Mouse (Mus musculus) forebrain, embryonic 14.5 days (tissue): ENCODE data around the gene Sbno2. TPM values are rescaled to one million over a fixed set of nuclear protein-coding genes. Genes with fewer than 3 reads are reported as not detected.

Experiments used
- ATAC-seq: fragments of 200-750 bp; cut with Nextera tagmentation; 2 replicates; pipeline ENCODE4 v1.8.0; 2017; ENCODE audit warnings: mild to moderate bottlenecking, moderate library complexity
- DNase-seq: peaks from one replicate; pipeline ENCODE4 v3.0.0-alpha.2; 2015; ENCODE audit warnings: low spot score
- H3K27ac ChIP-seq: fragments of 300-500 bp; sonication (generic); 2 replicates; pipeline ENCODE4 v1.5.1; 2014; ENCODE audit warnings: low read depth, mild to moderate bottlenecking, control low read depth, low read length, moderate library complexity
- H3K27me3 ChIP-seq: fragments of 300-500 bp; sonication (generic); replicated peaks from 2 replicates; pipeline ENCODE4 v1.6.1; 2014; ENCODE audit warnings: low read length, control low read depth, mixed read lengths; ENCODE audit not compliant: control insufficient read depth, insufficient read depth
- H3K36me3 ChIP-seq: fragments of 300-500 bp; sonication (generic); 2 replicates; pipeline ENCODE4 v1.6.1; 2014; ENCODE audit warnings: low read length, control low read depth; ENCODE audit not compliant: control insufficient read depth, insufficient read depth
- H3K4me1 ChIP-seq: fragments of 300-500 bp; sonication (generic); 2 replicates; pipeline ENCODE4 v1.6.1; 2014; ENCODE audit warnings: antibody characterized with exemption, low read length, control low read depth; ENCODE audit not compliant: control insufficient read depth, insufficient read depth
- H3K4me2 ChIP-seq: fragments of 300-500 bp; sonication (generic); 2 replicates; pipeline ENCODE4 v1.6.1; 2014; ENCODE audit warnings: mild to moderate bottlenecking, control low read depth, low read length
- H3K4me3 ChIP-seq: fragments of 300-500 bp; sonication (generic); 2 replicates; pipeline ENCODE4 v1.5.1; 2014; ENCODE audit warnings: low read depth, low read length, control low read depth
- H3K9ac ChIP-seq: fragments of 300-500 bp; sonication (generic); 2 replicates; pipeline ENCODE4 v1.6.1; 2014; ENCODE audit warnings: mild to moderate bottlenecking, low read length, control low read depth, moderate library complexity
- H3K9me3 ChIP-seq: fragments of 300-500 bp; sonication (generic); replicated peaks from 2 replicates; pipeline ENCODE4 v1.6.1; 2016; ENCODE audit warnings: low read length, control low read depth, mixed read lengths; ENCODE audit not compliant: control insufficient read depth
- WGBS: fragments of 180-500 bp; shearing (Covaris S2); extraction: QIAGEN DNeasy Blood & Tissue Kit; methylation state at CpG from one replicate; pipeline ENCODE4 v1.1.7; 2014; 5-methylcytosine and 5-hydroxymethylcytosine counted together
- polyA plus RNA-seq: library from polyadenylated mRNA; unstranded; fragments of >200 nt; fragmentation: Nextera tagmentation; extraction: Ambion mirVana; gene quantifications from 2 replicates; pipeline ENCODE4 v1.2.1, GENCODE M21; 2014

The Sbno2 gene
- polyA plus RNA-seq, 1 experiment from 2014 or later = 8.1 TPM

- under 1% methylated on average over 81 of the region's 94 CpGs for WGBS
- H3K27me3 ChIP-seq = 0 out of 2 replicates have a peak, but pooled peaks cover 5% of the 10 kb centered on the region
- DNase-seq (peak; percentile 77), ATAC-seq (peak; percentile 5)
- peaks cover 24% of the 10 kb centered on the region for H3K4me1 ChIP-seq
- H3K9ac ChIP-seq = peak within 1 kb of the TSS; percentile 93
- H3K4me3 ChIP-seq = peak within 1 kb of the TSS; percentile 83
- no peaks in the 10 kb centered on the region for H3K9me3 ChIP-seq
- H3K4me2 ChIP-seq = peak within 1 kb of the TSS; percentile 95
- H3K27ac ChIP-seq = peak within 1 kb of the TSS; percentile 93
- H3K36me3 ChIP-seq = peaks cover 27% of the 10 kb centered on the region
Observed at GRCm38 (mm10) chr10:80138553-80139438, 33.4 kb upstream of the Sbno2 start, which contains the start of gene Atp5d. Atp5d (plus strand) TSS chr10:80138632.

DNA sequence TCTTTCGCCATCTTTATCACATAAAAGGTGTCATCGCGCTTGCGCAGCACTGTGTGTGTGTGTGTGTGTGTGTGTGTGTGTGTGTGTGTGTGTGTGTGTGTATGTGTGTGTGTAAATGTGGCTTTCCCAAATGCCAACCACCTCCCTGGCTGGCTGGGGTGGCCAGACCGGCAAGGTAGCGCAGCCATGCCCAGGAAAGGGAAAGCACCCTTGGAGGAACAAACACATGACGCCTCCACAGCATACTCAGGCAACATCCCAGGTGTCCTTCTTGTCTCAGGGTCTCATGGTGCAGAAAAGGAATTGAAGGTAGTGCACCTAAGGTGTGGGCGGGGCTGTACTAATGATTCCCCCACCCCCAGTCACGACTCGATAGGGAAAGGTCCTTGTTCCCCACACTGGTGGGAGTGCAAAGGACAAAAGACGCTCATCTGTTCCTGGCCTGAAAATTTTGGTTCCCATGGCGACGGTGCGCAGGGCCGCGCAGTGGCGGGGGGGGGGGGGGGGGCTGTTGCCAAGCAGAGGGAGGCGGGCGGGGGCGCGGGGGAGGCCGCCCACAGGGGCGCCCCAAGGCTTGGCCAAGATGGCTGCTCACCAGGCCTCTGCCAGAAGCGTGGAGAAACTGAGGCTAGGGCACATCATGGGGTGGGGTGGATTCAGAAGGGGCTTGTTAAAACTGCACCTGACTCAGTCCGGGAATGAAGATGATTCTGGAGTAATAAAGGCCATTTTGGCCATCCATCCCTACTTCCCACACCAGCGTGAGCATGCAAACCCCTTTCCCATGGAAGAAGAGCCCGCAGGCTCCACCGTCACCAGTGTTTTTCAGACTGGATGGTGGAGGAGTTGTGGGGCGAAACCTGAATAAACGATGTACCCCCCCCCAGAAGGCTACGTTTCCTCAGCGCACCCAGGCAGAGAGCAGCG is 32.5 kb upstream of the Sbno2 start:
- Histone ChIP-seq H3K27ac (peak overlapping the region; percentile 93), H3K4me3 (peak overlapping the region; percentile 83), H3K9ac (peak overlapping the region; percentile 93), H3K27me3 (0 out of 2 replicates have a peak, but pooled peaks cover 5% of the 10 kb centered on the region), H3K36me3 (peaks cover 31% of the 10 kb centered on the region), H3K9me3 (no peaks in the 10 kb centered on the region), H3K4me2 (peak overlapping the region; percentile 95), H3K4me1 (peaks cover 22% of the 10 kb centered on the region)
- ATAC-seq = no peak
- DNase-seq = peak; percentile 68
- WGBS = 1% methylated on average over 29 of the region's 33 CpGs

- Histone ChIP-seq H3K9me3 (no peaks in the 10 kb centered on the region), H3K9ac (peak overlapping the region; percentile 93), H3K36me3 (peaks cover 39% of the 10 kb centered on the region), H3K4me3 (peak overlapping the region; percentile 83), H3K4me2 (peak overlapping the region; percentile 95), H3K4me1 (peaks cover 18% of the 10 kb centered on the region), H3K27me3 (0 out of 2 replicates have a peak, but pooled peaks cover 5% of the 10 kb centered on the region), H3K27ac (peak overlapping the region; percentile 93)
- 3% methylated on average over 28 of the region's 29 CpGs for WGBS
- ATAC-seq (no peak), DNase-seq (peak; percentile 57)
Observed at GRCm38 (mm10) chr10:80136952-80137625, 31.7 kb upstream of the Sbno2 start.

- peaks cover 46% of the 10 kb centered on the region for H3K36me3 ChIP-seq
- ATAC-seq (no peak), DNase-seq (no peak)
- 18% methylated on average over 49 of the region's 49 CpGs for WGBS
- peak overlapping the region; percentile 83 for H3K4me3 ChIP-seq
- H3K27ac ChIP-seq = peak overlapping the region; percentile 33; the same call in 1 of the 2 replicates
- no peaks in the 10 kb centered on the region for H3K9me3 ChIP-seq
- peaks cover 17% of the 10 kb centered on the region for H3K4me1 ChIP-seq
- H3K27me3 ChIP-seq = 0 out of 2 replicates have a peak, but pooled peaks cover 5% of the 10 kb centered on the region
- peak overlapping the region; percentile 93 for H3K9ac ChIP-seq
- H3K4me2 ChIP-seq = peak overlapping the region; percentile 95
Observed at GRCm38 (mm10) chr10:80136179-80136951, 31.0 kb upstream of the Sbno2 start.

- no peak overlapping the region for H3K4me2 ChIP-seq
- H3K27ac ChIP-seq = no peak overlapping the region
- 83% methylated on average over 1 of the region's 1 CpGs for WGBS
- H3K9ac ChIP-seq = no peak overlapping the region
- H3K4me1 ChIP-seq = peaks cover 16% of the 10 kb centered on the region
- 0 out of 2 replicates have a peak, but pooled peaks cover 5% of the 10 kb centered on the region for H3K27me3 ChIP-seq
- DNase-seq (no peak), ATAC-seq (no peak)
- no peaks in the 10 kb centered on the region for H3K9me3 ChIP-seq
- peaks cover 54% of the 10 kb centered on the region for H3K36me3 ChIP-seq
- no peak overlapping the region for H3K4me3 ChIP-seq
Observed at GRCm38 (mm10) chr10:80135641-80136040, 30.3 kb upstream of the Sbno2 start.

DNA sequence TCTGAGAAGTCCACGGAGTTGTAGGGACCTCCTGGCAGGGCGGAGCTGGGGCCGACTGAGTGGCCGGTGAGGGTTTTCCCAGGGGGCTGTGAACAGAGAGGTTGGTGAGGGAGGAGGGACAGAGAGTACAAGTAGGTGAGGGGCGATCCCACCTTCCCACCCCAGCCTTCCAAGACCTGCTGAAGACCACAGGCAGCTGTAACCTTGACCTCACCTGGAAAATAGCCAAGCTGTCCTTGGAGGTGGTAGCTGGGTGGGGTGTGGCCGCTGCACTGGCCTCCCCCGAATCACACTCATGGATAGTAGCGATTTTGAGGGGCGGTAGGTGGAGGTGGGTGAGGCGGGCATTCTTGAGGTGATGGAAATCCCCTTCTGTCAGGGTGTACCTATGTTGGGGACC is 29.8 kb upstream of the Sbno2 start:
- no peak overlapping the region for H3K4me2 ChIP-seq
- no peaks in the 10 kb centered on the region for H3K9me3 ChIP-seq
- peaks cover 16% of the 10 kb centered on the region for H3K4me1 ChIP-seq
- no peak overlapping the region for H3K27ac ChIP-seq
- 0 out of 2 replicates have a peak, but pooled peaks cover 5% of the 10 kb centered on the region for H3K27me3 ChIP-seq
- DNase-seq (no peak), ATAC-seq (no peak)
- WGBS = 88% methylated on average over 10 of the region's 10 CpGs
- no peak overlapping the region for H3K4me3 ChIP-seq
- H3K36me3 ChIP-seq = peaks cover 58% of the 10 kb centered on the region
- no peak overlapping the region for H3K9ac ChIP-seq

DNA sequence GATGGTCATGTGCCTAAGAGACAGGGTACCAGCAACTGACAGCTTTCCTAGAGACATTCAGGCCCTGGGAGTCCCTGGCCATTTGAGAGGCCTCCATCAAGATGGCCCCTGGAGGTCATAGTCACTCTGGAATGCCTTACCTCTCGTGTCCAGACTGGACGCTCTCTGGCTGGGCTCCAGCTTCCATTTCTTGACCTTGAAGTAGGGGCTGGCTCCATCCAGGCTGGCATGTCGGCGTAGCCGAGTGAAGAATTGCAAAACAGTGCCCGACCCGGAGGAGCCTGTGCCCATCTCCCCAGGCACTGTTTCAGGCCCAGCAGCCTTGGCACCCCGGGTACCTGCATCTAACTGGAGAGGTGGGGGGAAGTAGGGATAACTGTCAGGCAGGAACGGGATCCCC is 29.1 kb upstream of the Sbno2 start:
- no peak for DNase-seq
- Histone ChIP-seq H3K27ac (no peak overlapping the region), H3K27me3 (0 out of 2 replicates have a peak, but pooled peaks cover 5% of the 10 kb centered on the region), H3K36me3 (peaks cover 66% of the 10 kb centered on the region), H3K9me3 (no peaks in the 10 kb centered on the region), H3K4me3 (no peak overlapping the region), H3K4me2 (no peak overlapping the region), H3K4me1 (peaks cover 16% of the 10 kb centered on the region), H3K9ac (no peak overlapping the region)
- ATAC-seq = no peak
- WGBS = 90% methylated on average over 9 of the region's 9 CpGs
